ENCODE assay signal across 8 mouse cellular contexts in genomic region chr16:14163731-14164130, GRCm38 (mm10). TPM values are rescaled to one million over a fixed set of nuclear protein-coding genes. Genes with fewer than 3 reads are reported as not detected.
DNase-seq lines count a peak whose midpoint lies in the region; ATAC-seq and TF ChIP-seq lines count a peak whose summit lies in the region.

No protein-coding gene starts in this region.

- DNase-seq in left cerebral cortex, adult 2 months (ENCODE audit: extremely low spot score in 1 of 2, low spot score in 2 of 2), result no peak
- no peak for DNase-seq in left cerebral cortex, postnatal 10 days (ENCODE audit: extremely low spot score in 1 of 2, low spot score in 2 of 2)
- DNase-seq in embryo, embryonic 10.5 days (ENCODE audit: low spot score), result peak; percentile 40
- no peak for DNase-seq in hindbrain, postnatal 0 days (ENCODE audit: low spot score)
- DNase-seq in frontal cortex, postnatal 36 days (ENCODE audit: low spot score in 2 of 2), result no peak
- no peak for DNase-seq in left cerebral cortex, postnatal 25 days (ENCODE audit: low spot score in 2 of 2)

- WGBS in hindbrain, postnatal 0 days, result 2% methylated on average over 10 of the region's 10 CpGs
- 2% methylated on average over 10 of the region's 10 CpGs for WGBS in neural tube, embryonic 12.5 days

- no peak for ATAC-seq in hindbrain, postnatal 0 days
- no peak for ATAC-seq in neural tube, embryonic 12.5 days (ENCODE audit: low FRiP score, low read depth)
- ATAC-seq in erythroid progenitor cell, adult 5-6 weeks (replicated peaks; ENCODE audit: low FRiP score, poor library complexity, severe bottlenecking), result no peak

- intact Hi-C loops in left cerebral cortex, adult 2 months (cut with DNase I), result loop anchor here (2.0 to 5.0 kb wide), 3 partner anchors 31 to 329 kb away; partner anchors contain the start of gene Abcc1
- intact Hi-C loops in left cerebral cortex, postnatal 10 days (cut with DNase I), result no loop called here
- intact Hi-C loops in left cerebral cortex, postnatal 25 days (cut with DNase I), result loop anchor here (5.0 kb wide), 1 partner anchor 329 kb away; no protein-coding TSS in a partner anchor

- H3K27me3 ChIP-seq in hindbrain, postnatal 0 days (ENCODE audit: insufficient read depth, low read length), result no peaks in the 10 kb centered on the region
- no peaks in the 10 kb centered on the region for H3K27me3 ChIP-seq in neural tube, embryonic 12.5 days (replicated peaks)

- H3K9me3 ChIP-seq in hindbrain, postnatal 0 days (ENCODE audit: low read length), result no peaks in the 10 kb centered on the region
- H3K9me3 ChIP-seq in neural tube, embryonic 12.5 days, result no peaks in the 10 kb centered on the region

- H3K4me1 ChIP-seq in hindbrain, postnatal 0 days (ENCODE audit: insufficient read depth, low read length), result no peaks in the 10 kb centered on the region
- H3K4me1 ChIP-seq in neural tube, embryonic 12.5 days, result peaks cover 14% of the 10 kb centered on the region; the same call in 1 of the 2 replicates

- H3K27ac ChIP-seq in left cerebral cortex, adult 2 months, result peak overlapping the region; percentile 72
- H3K27ac ChIP-seq in hindbrain, postnatal 0 days, result no peak overlapping the region
- H3K27ac ChIP-seq in neural tube, embryonic 12.5 days, result no peak overlapping the region

- TF ChIP-seq CTCF in left cerebral cortex, adult 2 months (IDR thresholded peaks at IDR 0.05), result no peak
- TF ChIP-seq CTCF in hindbrain, postnatal 0 days (IDR thresholded peaks at IDR 0.05; ENCODE audit: low read depth), result no peak

- no peaks in the 10 kb centered on the region for H3K36me3 ChIP-seq in hindbrain, postnatal 0 days (ENCODE audit: insufficient read depth, low read length)
- peaks cover 5% of the 10 kb centered on the region; the same call in 1 of the 2 replicates for H3K36me3 ChIP-seq in neural tube, embryonic 12.5 days

- peak overlapping the region; percentile 61 for H3K4me3 ChIP-seq in left cerebral cortex, adult 2 months
- peak overlapping the region; percentile 67 for H3K4me3 ChIP-seq in hindbrain, postnatal 0 days (ENCODE audit: low read length)
- peak overlapping the region; percentile 69 for H3K4me3 ChIP-seq in neural tube, embryonic 12.5 days

- peak overlapping the region; percentile 97 for H3K4me2 ChIP-seq in hindbrain, postnatal 0 days (ENCODE audit: low read depth, low read length)
- H3K4me2 ChIP-seq in neural tube, embryonic 12.5 days (replicated peaks), result peak overlapping the region; percentile 79

- H3K9ac ChIP-seq in hindbrain, postnatal 0 days (replicated peaks; ENCODE audit: low read length), result peak overlapping the region; percentile 65
- H3K9ac ChIP-seq in neural tube, embryonic 12.5 days, result peak overlapping the region; percentile 74

RNA-seq across cellular contexts. Expression of gene Marf1, which starts 0.6 kb away (rescaled TPM):
- 100 to 1,000 TPM; 162 TPM for total RNA-seq in left cerebral cortex, adult 2 months (2021)
- 10 to 100 TPM; 44.1 to 44.2 TPM for total RNA-seq in left cerebral cortex, postnatal 10 days (2021)
- total RNA-seq in hindbrain, postnatal 0 days (2014; rRNA removed), result 21.1 and 22.8 TPM in 2 replicates
- 7.7 and 8.0 TPM in 2 replicates for polyA plus RNA-seq in hindbrain, postnatal 0 days (2015; fragmentation: Nextera tagmentation; extraction: Ambion mirVana)
- polyA plus RNA-seq in neural tube, embryonic 12.5 days (2016; fragmentation: Nextera tagmentation; extraction: Ambion mirVana), result 12.6 and 17.9 TPM in 2 replicates
- total RNA-seq in left cerebral cortex, postnatal 25 days (2021), result 100 to 1,000 TPM; 128 to 135 TPM
- 62.9 and 82.9 TPM in 2 replicates for total RNA-seq in erythroid progenitor cell, adult 5-6 weeks (2015; ENCODE audit: low replicate concordance)
- total RNA-seq in erythroid progenitor cell, adult 5-6 weeks (2017; ENCODE audit: low replicate concordance), result 53.7 and 56.2 TPM in 2 replicates

RNA-seq across cellular contexts. Expression of gene Nde1, which starts 0.7 kb away (rescaled TPM):
- total RNA-seq in left cerebral cortex, adult 2 months (2021), result 10 to 100 TPM; 15.9 to 19.1 TPM
- 10 to 100 TPM; 13.2 to 17.0 TPM for total RNA-seq in left cerebral cortex, postnatal 10 days (2021)
- 19.4 and 26.5 TPM in 2 replicates for total RNA-seq in hindbrain, postnatal 0 days (2014; rRNA removed)
- polyA plus RNA-seq in hindbrain, postnatal 0 days (2015; fragmentation: Nextera tagmentation; extraction: Ambion mirVana), result 25.3 and 28.0 TPM in 2 replicates
- polyA plus RNA-seq in neural tube, embryonic 12.5 days (2016; fragmentation: Nextera tagmentation; extraction: Ambion mirVana), result 94.5 and 98.6 TPM in 2 replicates
- 10 to 100 TPM; 16.2 to 17.5 TPM for total RNA-seq in left cerebral cortex, postnatal 25 days (2021)
- total RNA-seq in erythroid progenitor cell, adult 5-6 weeks (2015; ENCODE audit: low replicate concordance), result 258 and 271 TPM in 2 replicates
- total RNA-seq in erythroid progenitor cell, adult 5-6 weeks (2017; ENCODE audit: low replicate concordance), result 377 and 447 TPM in 2 replicates
